Mouse (Mus musculus) hindlimb bud, embryonic 11.5 days (tissue): Measurements from ENCODE around the gene Dusp13.
A peak's percentile ranks its signal among the peaks of the same experiment; 100 is the strongest.

Source experiments
- DNase-seq: peaks from one replicate; pipeline ENCODE4 v3.0.0-alpha.2; 2012; ENCODE audit warnings: low read depth, low spot score; ENCODE audit errors: extremely low spot score

Dusp13 gene

DNA sequence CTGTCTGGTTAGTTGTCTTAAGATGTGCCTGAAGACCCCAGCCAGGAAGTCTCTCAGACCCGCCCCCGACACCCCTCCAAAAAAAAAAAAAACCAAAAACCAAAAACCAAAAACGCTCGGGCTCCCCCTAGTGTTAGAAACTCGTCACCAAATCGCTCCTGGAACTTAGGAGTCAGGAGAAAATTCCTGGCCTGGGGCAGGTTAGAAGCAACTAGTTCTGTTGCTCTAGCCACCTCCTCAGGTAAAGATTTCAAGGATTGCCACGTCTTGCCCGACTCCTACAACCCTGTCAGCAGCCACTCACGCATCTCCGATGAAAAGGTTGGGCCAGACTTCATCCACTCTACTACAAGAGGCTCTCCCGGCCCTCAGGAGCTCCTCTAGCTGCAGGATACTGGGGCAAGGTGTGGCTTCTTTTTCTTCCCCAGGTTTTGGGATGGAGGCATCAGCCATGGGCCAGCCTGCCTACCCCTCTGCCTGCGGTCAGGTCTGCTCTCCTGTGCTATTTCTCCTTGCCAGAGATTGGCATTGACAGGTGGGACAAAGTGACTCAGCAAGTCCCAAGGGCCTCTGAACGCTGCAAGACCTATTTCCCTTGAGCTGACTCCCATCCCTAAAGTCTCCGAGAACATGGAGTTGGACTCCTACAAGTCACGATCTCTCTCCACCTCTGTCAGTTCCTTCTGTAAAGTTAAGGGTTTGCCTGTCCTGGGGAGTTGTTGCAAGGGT, 2.7 kb downstream of the Dusp13 start:
- DNase-seq = no peak

DNA sequence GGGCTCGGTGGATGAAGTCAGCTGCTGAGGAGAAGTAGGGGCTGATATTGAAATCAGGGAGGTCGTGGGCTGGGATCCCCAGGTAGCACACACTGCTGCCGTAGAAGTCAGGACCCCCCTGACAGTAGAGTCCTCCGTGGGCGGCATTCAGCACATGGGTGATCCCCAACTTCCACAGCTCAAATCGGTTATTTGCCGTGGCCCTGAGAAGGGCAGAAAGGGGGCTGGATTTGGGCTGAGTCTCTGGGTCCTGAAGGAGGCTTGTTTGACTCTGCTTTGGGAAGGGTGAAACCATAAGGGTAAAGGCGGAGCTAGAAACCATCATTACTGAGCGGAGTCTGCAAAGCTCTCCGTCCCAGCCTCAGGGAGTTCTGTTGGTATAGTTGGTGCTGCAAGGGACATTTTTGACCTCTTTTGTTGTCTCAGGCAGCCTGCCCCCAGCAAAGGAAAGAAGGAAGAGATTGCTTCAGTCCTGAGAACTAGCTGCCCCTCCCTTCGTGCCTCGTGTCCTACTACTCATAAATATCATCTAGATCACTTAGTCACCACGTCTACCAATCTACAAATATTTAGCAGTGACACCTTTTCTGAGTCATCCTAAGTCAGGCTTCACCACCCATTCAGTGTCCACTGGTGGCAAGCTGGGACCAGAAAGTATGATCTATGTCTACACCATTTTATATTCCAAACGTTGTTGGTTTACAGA, 3.4 kb downstream of the Dusp13 start:
- no peak for DNase-seq

- no peak for DNase-seq
Observed at GRCm38 (mm10) chr14:21746846-21747245, 4.1 kb downstream of the Dusp13 start.

GRCm38 (mm10) chr14:21746251-21746650, 4.7 kb downstream of the Dusp13 start:
- no peak for DNase-seq

DNA sequence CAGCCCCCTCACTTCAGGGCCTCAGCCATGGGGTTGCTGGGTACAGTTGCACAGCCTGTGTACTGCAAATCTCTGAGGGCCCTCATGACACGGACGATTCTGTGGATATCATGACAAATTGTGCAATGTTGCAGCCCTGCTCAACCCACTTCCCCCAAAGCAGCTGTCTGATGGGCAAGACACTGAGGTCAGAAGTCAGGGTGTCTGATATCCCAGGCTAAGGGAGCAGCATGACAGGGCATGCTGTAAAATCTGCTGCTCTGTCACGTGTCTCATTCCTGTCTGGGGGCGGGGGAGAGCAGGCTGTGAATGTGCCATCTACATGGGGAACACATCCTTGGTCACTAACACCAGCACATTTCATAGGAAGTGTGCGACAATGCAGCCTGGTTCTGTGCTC, 5.8 kb downstream of the Dusp13 start:
- no peak for DNase-seq

- DNase-seq = no peak
Observed at GRCm38 (mm10) chr14:21744169-21744568, 6.8 kb downstream of the Dusp13 start.

DNA sequence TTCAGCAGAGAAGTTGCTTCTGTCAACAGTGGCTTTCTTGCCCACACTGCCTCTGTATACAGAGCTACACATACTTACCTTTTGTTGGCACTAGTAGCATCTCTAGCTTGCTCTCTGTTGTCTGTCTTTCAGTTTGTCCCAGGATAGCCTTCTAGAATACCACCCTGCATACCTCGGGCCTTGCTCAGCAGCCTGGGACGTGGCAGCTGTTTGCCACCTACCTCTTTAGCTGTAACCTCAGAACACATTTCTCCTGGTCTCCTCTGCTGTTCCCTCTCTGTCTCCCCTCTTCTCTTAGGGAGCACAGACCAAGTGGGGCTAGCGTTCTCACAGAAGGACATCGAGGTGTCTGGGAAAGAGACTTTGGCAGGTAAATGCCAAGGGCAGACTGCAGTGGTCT, 8.5 kb downstream of the Dusp13 start:
- no peak for DNase-seq

DNA sequence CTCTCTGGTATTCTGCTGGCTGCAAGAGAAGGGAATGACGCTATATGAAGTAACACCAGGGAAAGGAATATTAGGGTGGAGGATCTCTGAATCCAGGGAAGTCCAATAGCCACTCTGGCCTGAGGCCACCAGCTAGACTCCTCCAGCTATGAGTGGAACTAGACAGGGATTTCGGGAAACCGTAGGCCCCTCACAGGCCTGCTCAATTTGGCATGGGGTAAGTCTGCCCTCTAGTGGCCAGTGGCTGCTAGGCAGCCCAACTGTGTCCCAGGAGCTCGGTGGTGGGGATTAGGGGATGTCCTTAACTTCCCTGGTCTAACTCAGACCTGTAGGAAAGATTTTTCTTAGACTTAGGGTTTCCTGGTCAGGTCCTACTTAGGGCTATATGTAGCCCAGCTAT, 9.2 kb downstream of the Dusp13 start:
- DNase-seq = peak; percentile 76

GRCm38 (mm10) chr14:21741314-21741713, 9.7 kb downstream of the Dusp13 start:
- DNase-seq = no peak

DNA sequence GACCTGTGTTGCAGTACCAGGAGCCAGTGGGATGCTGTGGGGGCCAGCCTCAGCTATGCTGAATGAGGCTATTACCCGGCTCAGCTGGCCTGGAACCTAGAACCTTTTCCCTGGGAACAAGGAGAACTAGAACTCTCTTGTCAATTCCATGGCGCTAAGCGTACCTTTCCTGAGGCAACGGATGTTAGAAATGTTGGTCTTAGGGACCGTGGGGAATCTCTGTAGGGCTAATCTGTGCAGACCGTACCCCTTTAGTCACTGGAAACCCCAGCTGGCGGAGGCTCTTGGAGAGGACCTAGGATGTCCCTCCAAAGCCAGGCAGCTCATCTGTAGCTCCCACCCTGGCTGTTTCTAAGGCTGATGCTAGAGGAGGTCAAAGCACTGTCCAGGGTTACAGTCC, 10.6 kb downstream of the Dusp13 start:
- DNase-seq = no peak

DNA sequence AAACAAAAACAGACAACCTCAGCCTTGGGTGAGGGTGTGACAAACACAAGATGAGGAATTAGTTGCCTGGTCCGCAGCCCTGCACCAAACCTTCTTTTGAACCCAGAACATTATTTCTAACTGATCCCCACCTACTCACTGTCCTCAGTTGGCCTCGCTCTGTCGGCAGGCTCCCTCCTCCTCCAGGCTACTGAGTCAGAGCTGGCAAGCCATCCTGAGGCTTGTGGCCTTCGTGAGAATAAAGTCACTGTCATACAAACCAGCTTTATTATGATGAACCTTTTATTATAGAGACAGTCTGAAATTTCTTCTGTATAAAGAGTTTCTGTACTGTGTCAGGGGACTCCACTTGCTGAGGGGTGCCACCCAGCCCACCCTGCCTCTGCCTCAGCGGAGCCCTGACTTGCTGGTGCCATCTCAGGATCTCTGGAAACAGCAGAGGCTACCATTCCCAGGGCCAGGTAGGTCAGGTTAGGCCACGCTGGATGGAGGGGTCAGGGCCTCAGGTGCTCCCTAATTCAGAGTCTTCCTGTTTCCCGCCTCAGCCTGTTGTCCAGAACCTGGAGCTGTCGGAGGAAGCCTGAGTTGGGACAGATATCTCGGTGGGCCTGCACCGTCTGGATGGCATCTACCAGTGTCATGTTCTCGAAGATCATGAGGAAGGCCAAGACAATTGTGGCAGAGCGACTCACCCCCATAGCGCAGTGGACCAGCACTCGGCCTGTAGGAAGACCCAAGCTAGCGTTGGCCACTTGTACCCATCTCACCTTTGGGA, 17.7 kb downstream of the Dusp13 start:
- DNase-seq = no peak

DNA sequence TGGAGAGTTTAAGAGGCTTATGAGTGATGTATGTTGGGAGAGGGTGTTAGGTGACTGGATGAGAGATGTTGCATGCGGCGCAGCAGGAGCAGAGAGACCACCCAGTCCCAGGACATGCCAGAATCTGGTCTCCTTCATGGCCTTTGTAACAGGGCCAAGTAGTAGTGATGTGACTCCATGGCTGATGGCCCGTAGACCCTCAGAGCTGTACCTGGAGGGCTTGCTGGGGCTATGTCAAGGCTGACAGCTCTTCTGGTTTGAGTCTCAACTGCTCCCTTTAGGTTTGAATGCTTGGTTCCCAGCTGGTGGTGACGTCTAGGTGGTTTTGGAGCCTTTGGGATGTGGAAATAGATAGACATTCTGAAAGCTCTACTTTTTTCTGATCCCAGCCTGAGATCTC, 21.0 kb downstream of the Dusp13 start:
- DNase-seq = no peak

DNA sequence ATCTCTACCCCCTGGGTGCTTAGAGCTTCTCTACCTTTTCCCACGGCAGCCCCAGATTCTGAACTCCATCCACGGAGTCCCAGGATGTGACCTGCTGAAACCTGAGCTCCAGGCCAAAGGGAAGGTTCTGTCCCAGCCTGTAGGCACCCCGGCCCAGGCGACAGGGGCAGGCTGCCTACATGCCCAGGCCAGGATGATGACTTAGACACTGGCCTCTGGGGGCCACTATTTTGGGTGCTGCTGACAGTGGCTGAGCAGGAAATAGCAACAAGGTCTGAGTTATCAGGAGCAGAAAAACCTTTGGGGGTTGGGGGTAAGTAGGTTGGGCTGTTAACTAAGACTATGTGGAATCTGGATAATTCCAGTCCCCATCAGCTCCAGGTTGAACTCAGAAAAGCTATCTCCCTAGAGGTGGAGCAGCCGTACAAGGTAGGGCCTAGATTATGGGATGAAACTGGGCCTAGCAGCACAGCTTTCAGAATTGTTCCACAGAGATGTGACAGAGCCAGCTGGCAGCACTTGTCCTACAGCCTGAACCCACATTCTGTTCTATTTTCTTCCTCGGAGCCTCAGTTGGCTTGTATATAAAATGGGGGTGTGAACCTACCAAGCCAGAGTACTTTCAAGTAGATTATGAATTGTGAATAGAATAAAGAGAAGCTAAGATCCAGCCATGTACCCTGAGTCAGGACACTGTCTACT, 21.8 kb downstream of the Dusp13 start:
- DNase-seq = no peak

GRCm38 (mm10) chr14:21722021-21722698, 28.8 kb downstream of the Dusp13 start:
- no peak for DNase-seq

DNA sequence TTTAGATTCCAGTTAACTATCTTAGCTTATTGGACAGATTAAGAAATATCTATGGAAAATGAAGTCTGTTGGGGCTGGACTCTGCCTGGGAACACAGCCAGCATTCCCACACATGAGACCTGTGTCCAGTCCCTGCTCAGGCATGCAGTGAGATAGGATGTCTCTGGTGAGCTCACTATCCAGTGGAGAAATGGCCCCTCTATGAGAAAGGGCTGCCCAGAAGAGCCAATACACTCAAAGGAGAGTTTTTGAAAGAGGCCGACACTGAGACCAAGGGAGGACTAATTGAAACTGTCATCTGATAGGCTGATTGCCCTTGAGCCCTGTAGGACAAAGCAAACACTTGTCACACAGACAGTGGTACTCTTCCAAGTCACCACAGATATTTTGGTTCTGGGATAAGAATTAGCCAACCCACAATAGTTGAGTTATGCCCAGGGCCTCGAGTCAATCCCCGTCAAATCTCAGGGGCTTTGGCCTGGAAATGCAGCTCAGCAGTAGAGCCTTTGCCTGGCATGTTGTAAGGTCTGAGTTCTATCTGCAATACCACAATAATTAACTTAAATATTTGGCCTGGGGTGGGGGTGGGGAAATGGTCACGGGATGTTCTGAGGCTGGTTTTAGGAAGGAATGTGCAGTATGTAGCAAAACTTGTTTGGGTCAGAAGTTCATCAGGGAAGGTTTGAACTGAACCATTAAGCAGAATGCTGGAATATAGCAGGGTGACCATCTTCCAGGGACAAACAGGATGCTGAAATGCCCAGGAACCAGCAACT, 30.4 kb downstream of the Dusp13 start:
- DNase-seq = no peak

- DNase-seq = no peak
Observed at GRCm38 (mm10) chr14:21719646-21720383, 31.2 kb downstream of the Dusp13 start.

GRCm38 (mm10) chr14:21714486-21714885, 36.5 kb downstream of the Dusp13 start, which contains the start of gene Dupd1:
Dupd1 (minus strand) TSS chr14:21714576.
- no peak for DNase-seq

- DNase-seq = no peak
Observed at GRCm38 (mm10) chr14:21711231-21711630, 39.8 kb downstream of the Dusp13 start.

- no peak for DNase-seq
Observed at GRCm38 (mm10) chr14:21709545-21709944, 41.4 kb downstream of the Dusp13 start.
